Mouse (Mus musculus) MEL-GATA-1-ER (cell line): ENCODE data around the gene Fance.
A peak's percentile ranks its signal among the peaks of the same experiment; 100 is the strongest.
"Not testable (repeated sequence)": the region's sequence is repeated elsewhere in the genome, so short reads cannot be mapped to it uniquely, and the experiment has no call there.

Experiments used
- DNase-seq: peaks from one replicate; pipeline ENCODE4 v3.0.0-alpha.2; 2012; ENCODE audit warnings: low read depth; ENCODE audit errors: extremely low read depth

The Fance gene

DNA sequence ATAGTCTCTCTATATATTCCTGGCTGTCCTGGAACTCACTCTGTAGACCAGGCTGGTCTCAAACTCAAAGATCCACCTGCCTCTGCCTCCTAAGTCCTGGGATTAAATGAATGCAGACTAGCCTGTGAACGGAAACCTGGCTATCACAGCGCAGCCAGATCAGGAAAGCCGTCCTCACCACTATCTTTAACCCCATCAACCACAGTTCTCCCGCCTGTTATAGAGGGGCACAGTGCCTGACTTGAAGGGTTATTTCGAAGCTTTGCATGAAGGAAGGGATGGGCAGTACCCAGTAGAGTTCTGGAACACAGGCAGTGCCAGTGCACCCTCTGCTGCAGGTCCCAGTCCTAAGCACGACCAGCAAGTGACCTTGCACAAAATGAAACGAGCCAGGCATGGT, 22.0 kb upstream of the Fance start:
- DNase-seq: no peak

DNA sequence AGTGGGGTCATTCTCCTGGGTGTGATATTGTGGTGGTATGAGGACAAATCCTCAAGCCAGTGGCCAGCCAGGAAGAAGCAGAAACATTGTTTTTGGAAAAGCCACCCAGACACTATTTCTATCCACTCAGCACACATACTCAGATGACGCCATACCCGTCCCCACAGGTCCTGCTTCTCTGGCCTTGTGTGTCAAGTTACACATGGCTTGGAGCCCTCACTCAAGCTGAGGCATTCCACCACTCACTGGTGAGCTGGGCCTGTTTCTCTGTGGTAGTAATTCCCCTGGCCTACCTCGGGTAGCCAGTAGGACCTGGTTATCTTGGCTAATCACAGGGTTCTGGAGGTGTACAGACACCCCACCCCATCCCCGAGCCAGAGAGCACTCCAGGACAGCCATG, 19.6 kb upstream of the Fance start:
- DNase-seq: no peak

- no peak for DNase-seq
Observed at GRCm38 (mm10) chr17:28294449-28295333, 18.6 kb upstream of the Fance start.

GRCm38 (mm10) chr17:28298888-28299287, 14.4 kb upstream of the Fance start:
- DNase-seq: no peak

DNA sequence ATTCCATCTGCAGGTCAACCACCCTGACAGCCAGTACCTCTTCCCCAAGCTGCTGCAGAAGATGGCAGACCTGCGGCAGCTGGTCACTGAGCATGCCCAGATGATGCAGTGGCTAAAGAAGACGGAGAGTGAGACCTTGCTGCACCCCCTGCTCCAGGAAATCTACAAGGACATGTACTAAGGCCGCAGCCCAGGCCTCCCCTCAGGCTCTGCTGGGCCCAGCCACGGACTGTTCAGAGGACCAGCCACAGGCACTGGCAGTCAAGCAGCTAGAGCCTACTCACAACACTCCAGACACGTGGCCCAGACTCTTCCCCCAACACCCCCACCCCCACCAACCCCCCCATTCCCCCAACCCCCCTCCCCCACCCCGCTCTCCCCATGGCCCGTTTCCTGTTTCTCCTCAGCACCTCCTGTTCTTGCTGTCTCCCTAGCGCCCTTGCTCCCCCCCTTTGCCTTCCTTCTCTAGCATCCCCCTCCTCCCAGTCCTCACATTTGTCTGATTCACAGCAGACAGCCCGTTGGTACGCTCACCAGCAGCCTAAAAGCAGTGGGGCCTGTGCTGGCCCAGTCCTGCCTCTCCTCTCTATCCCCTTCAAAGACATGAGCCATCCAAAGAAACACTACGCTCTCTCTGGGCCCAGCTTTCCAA, 13.5 kb upstream of the Fance start:
- no peak for DNase-seq

- DNase-seq: no peak
Observed at GRCm38 (mm10) chr17:28300323-28300722, 13.0 kb upstream of the Fance start.

GRCm38 (mm10) chr17:28300850-28301249, 12.5 kb upstream of the Fance start:
- DNase-seq: no peak

DNA sequence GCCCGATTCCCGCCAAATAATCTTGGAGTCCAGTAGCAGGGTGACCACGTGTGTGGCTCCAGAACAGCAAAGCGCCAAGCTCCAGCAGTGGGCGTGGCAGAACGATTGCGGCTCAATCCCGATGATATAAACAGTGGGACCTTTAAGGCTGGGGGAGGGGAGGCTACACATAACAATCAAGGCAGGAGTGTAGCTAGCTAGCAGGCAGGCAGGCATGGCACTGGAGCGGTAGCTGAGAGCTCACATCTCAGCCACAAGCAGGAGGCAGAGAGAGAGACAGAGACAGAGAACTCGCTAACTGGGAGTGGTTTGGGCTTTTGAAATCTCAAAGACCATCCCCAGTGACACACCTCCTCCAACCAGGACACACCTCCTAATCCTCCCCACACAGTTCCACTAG, 8.1 kb upstream of the Fance start:
- DNase-seq: no peak

GRCm38 (mm10) chr17:28308297-28309195, 4.8 kb upstream of the Fance start:
- peak; percentile 83 for DNase-seq

- DNase-seq: no peak
Observed at GRCm38 (mm10) chr17:28310831-28311230, 2.5 kb upstream of the Fance start.

GRCm38 (mm10) chr17:28311366-28312132, 1.8 kb upstream of the Fance start:
- no peak for DNase-seq

DNA sequence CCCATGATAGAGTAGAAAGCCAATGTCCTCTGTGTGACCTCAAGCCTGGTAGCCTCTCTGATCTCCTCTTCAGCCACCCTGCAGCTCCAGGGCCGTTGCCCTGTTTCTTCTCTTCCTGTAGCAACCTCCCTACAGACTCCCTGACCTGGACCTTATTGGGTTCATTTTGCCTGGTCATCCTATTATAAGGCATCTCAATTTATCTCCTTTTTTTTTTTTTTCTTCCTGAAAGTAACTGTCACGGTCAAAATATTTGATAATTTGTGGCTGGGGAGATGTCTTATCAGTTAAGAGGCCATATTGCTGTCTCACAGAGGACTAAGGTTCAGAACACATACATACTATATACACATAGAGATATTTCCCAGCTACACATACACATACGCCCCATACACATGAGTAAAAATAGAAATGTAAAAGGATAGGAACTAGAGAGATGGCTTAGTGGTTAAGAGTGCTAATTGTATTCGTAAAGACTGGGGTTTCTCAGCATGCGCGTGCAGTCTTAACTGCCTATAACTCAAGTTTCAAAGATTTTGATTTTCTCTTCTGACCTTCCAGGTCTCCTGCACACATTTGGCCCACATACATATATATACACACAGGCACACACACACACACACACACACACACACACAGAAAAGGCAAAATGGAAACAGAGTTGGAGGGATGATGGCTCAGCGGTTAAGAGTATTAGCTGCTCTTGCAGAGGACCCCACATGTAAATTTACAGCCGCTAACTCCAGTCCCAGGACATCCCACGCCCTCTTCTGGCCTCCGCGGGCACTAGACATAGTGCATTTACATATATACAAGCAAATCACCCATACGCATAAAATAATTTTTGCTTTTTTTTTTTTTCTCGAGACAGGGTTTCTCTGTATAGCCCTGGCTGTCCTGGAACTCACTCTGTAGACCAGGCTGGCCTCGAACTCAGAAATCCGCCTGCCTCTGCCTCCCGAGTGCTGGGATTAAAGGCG, 797 bp upstream of the Fance start:
- DNase-seq: peak; percentile 79

DNA sequence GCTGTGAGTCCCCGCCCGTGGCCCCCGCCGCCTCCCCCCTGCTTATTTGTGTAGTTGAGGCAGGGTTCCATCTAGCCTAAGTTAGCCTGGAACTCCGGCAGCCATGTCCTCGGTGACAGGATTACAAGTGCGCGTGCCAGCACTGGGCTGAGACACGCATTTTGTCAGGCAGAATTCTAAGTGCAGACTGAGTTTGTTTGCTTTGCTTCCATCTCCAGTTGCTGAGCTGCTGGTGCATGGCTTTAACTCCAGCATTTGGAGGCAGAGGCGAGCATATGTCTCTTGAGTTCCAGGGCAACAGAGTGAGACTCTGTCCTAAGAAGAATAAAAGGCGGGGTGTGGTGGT, 534 bp downstream of the Fance start:
- DNase-seq: no peak

DNA sequence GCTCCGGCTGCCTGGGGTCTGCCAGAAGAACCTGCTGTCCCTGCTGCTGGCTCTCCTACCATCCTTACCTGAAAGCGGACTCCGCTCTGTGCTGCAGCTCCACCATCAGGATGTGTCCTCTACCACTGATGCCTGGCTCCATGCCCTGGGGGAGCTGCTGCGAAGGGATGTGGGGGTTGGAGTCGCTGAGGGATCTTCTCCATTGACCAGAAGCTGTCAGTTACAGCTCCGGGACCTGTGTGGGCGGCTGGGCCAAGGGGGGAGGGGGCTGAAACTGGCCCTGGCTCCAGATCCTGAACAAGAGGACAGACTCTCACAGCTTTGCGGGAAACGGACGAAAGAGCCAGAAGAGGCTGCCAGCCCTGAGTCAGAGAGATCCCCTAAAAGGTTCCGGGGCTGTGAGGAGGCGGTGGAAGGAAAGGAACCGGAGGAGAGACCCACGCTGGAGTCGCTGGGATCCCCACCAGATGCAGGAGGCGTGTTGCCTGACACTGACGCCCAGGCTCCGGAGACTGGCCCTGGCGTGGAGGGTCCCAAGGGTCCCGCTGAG, 2.4 kb downstream of the Fance start:
- DNase-seq: no peak

GRCm38 (mm10) chr17:28316476-28316875, 3.2 kb downstream of the Fance start:
- DNase-seq: no peak

- DNase-seq: no peak
Observed at GRCm38 (mm10) chr17:28317091-28317490, 3.8 kb downstream of the Fance start.

- no peak for DNase-seq
Observed at GRCm38 (mm10) chr17:28317725-28318124, 4.4 kb downstream of the Fance start.

DNA sequence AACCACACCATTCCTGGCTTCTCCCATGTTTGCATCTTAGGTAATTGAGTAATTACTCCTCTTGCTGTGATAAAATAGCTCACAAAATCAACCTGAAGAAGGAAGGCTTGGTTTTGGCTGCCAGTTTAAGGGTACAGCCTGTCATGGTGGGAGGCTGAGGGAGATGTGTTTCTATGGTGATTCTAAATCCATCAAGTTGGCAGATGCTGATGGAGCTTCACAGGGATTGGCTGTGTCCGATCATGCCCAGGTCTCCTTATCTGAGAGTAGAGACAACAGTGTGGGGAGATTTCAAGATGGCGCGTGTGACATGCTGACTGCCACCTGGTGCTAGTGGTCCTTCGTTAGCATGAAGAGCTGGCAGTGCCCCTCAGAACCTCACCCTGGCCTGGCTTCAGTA, 8.4 kb downstream of the Fance start:
- DNase-seq: no peak

GRCm38 (mm10) chr17:28323786-28324185, 10.5 kb downstream of the Fance start:
- DNase-seq: no peak

DNA sequence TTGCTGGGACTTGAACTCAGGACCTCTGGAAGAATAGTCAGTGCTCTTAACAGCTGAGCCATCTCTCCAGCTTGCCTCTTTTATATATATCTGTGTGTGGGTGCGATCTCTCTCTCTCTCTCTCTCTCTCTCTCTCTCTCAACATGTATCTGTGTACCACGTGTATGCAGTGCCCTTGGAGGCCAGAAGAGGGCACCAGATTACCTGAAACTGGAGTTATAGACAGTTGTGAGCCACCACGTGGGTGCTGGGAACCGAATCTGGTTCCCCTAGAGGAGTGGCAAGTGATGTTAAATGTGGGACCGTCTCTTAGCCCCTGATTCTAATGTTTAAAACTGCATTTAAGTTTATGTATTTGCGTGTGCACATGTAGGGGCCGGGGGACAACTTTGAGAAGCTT, 11.1 kb downstream of the Fance start:
- not testable (repeated sequence) for DNase-seq
